Mouse (Mus musculus) brain, embryonic 18.5 days (tissue): ENCODE data around the gene Majin.

Experiments used
- DNase-seq: peaks from one replicate; pipeline ENCODE4 v3.0.0-alpha.2; 2012; ENCODE audit warnings: low read depth, low spot score

The Majin gene

GRCm38 (mm10) chr19:6227864-6228263 is 43.7 kb downstream of the Majin start:
- DNase-seq = no peak

- DNase-seq = no peak
Measured at GRCm38 (mm10) chr19:6230411-6230810, 46.2 kb downstream of the Majin start.

GRCm38 (mm10) chr19:6231036-6231435 is 46.8 kb downstream of the Majin start:
- no peak for DNase-seq

GRCm38 (mm10) chr19:6233647-6234046 is 49.5 kb downstream of the Majin start:
- no peak for DNase-seq

- no peak for DNase-seq
Measured at GRCm38 (mm10) chr19:6234337-6235083, 50.3 kb downstream of the Majin start.

- peak; percentile 87 for DNase-seq
Measured at GRCm38 (mm10) chr19:6235084-6236052, 51.2 kb downstream of the Majin start, which contains the start of gene Ppp2r5b. TSS of gene Ppp2r5b (minus strand) at chr19:6235872.

- peak; percentile 88 for DNase-seq
Measured at GRCm38 (mm10) chr19:6236053-6236441, 51.9 kb downstream of the Majin start.

GRCm38 (mm10) chr19:6236842-6237241 is 52.7 kb downstream of the Majin start:
- no peak for DNase-seq

GRCm38 (mm10) chr19:6238740-6239139 is 54.6 kb downstream of the Majin start:
- DNase-seq = no peak

- DNase-seq = no peak
Measured at GRCm38 (mm10) chr19:6240136-6240535, 55.9 kb downstream of the Majin start.

GRCm38 (mm10) chr19:6240725-6241124 is 56.5 kb downstream of the Majin start:
- DNase-seq = no peak

- DNase-seq = peak; percentile 98
Measured at GRCm38 (mm10) chr19:6241274-6242107, 57.3 kb downstream of the Majin start, which contains the start of gene Atg2a. TSS of gene Atg2a (plus strand) at chr19:6241668.

- DNase-seq = no peak
Measured at GRCm38 (mm10) chr19:6242281-6242680, 58.1 kb downstream of the Majin start.

- no peak for DNase-seq
Measured at GRCm38 (mm10) chr19:6243226-6243625, 59.0 kb downstream of the Majin start.

GRCm38 (mm10) chr19:6245806-6246205 is 61.6 kb downstream of the Majin start:
- DNase-seq = no peak

GRCm38 (mm10) chr19:6247526-6248300 is 63.5 kb downstream of the Majin start:
- no peak for DNase-seq

- DNase-seq = no peak
Measured at GRCm38 (mm10) chr19:6253021-6253420, 68.8 kb downstream of the Majin start.

- DNase-seq = no peak
Measured at GRCm38 (mm10) chr19:6260428-6260827, 76.2 kb downstream of the Majin start.

- no peak for DNase-seq
Measured at GRCm38 (mm10) chr19:6260946-6261345, 76.8 kb downstream of the Majin start.

- no peak for DNase-seq
Measured at GRCm38 (mm10) chr19:6261379-6261778, 77.2 kb downstream of the Majin start.

GRCm38 (mm10) chr19:6262222-6262621 is 78.0 kb downstream of the Majin start:
- no peak for DNase-seq
